10 mouse cellular contexts compared by ENCODE assay signal in genomic region chr5:34520458-34521209, GRCm38 (mm10). TPM values are rescaled to one million over a fixed set of nuclear protein-coding genes. Genes with fewer than 3 reads are reported as not detected.
DNase-seq lines count a peak whose midpoint lies in the region; ATAC-seq and TF ChIP-seq lines count a peak whose summit lies in the region.
"Had no signal": no experiment of that assay in that cellular context is flagged by ENCODE, and none has a peak within 500 bp of the region (broad histone marks: within the 10 kb centered on the region; RNA-seq: fewer than 3 reads in every experiment).

No protein-coding gene starts in this region.

- H3K4me1 ChIP-seq in lung, embryonic 16.5 days (replicated peaks; ENCODE audit: control insufficient read depth, insufficient read depth, low read length): peaks cover 2% of the 10 kb centered on the region; the same call in 1 of the 2 replicates
- H3K4me1 ChIP-seq in lung, postnatal 0 days (ENCODE audit: insufficient read depth, low read depth, low read length): no peaks in the 10 kb centered on the region
- H3K4me1 ChIP-seq: embryonic facial prominence, embryonic 12.5 days had no signal

- H3K9ac ChIP-seq in lung, embryonic 16.5 days (ENCODE audit: low read length): no peak overlapping the region
- H3K9ac ChIP-seq in lung, postnatal 0 days (replicated peaks; ENCODE audit: low read depth): no peak overlapping the region
- H3K9ac ChIP-seq: embryonic facial prominence, embryonic 12.5 days had no signal

- H3K36me3 ChIP-seq in lung, embryonic 16.5 days (ENCODE audit: control insufficient read depth, insufficient read depth, low read length): no peaks in the 10 kb centered on the region
- no peaks in the 10 kb centered on the region for H3K36me3 ChIP-seq in lung, postnatal 0 days (ENCODE audit: insufficient read depth, low read length)
- H3K36me3 ChIP-seq: embryonic facial prominence, embryonic 12.5 days had no signal

- no peak for TF ChIP-seq EP300 in lung, postnatal 0 days (IDR thresholded peaks at IDR 0.05)

- no peak overlapping the region for H3K4me3 ChIP-seq in lung, embryonic 16.5 days (ENCODE audit: low read length)
- H3K4me3 ChIP-seq in lung, postnatal 0 days (ENCODE audit: low read depth, low read length): no peak overlapping the region
- H3K4me3 ChIP-seq: embryonic facial prominence, embryonic 12.5 days had no signal

- 41% methylated on average over 11 of the region's 11 CpGs for WGBS in lung, embryonic 16.5 days
- 41% methylated on average over 11 of the region's 11 CpGs for WGBS in lung, postnatal 0 days

- H3K9me3 ChIP-seq in lung, embryonic 16.5 days (ENCODE audit: control insufficient read depth, low read length): no peaks in the 10 kb centered on the region
- H3K9me3 ChIP-seq in lung, postnatal 0 days (ENCODE audit: low read length): no peaks in the 10 kb centered on the region
- H3K9me3 ChIP-seq: embryonic facial prominence, embryonic 12.5 days had no signal

- no peak overlapping the region for H3K27ac ChIP-seq in lung, embryonic 16.5 days (ENCODE audit: low read length)
- no peak overlapping the region for H3K27ac ChIP-seq in lung, postnatal 0 days (ENCODE audit: low read length)
- H3K27ac ChIP-seq: embryonic facial prominence, embryonic 12.5 days had no signal

- ATAC-seq in lung, embryonic 16.5 days (ENCODE audit: low read depth): peak; percentile 29; the same call in 1 of the 2 replicates
- ATAC-seq in lung, postnatal 0 days: no peak

- no peak overlapping the region for H3K4me2 ChIP-seq in lung, embryonic 16.5 days (ENCODE audit: low read depth, low read length)
- no peak overlapping the region for H3K4me2 ChIP-seq in lung, postnatal 0 days (replicated peaks; ENCODE audit: low read depth, low read length)
- H3K4me2 ChIP-seq: embryonic facial prominence, embryonic 12.5 days had no signal

- no peaks in the 10 kb centered on the region for H3K27me3 ChIP-seq in lung, embryonic 16.5 days (ENCODE audit: control insufficient read depth, insufficient read depth, low read depth, low read length)
- no peaks in the 10 kb centered on the region for H3K27me3 ChIP-seq in lung, postnatal 0 days (replicated peaks; ENCODE audit: insufficient read depth, low read length)

- no peak for DNase-seq in lung, postnatal 0 days (ENCODE audit: low spot score)
- DNase-seq in T-cell, adult 2 months (ENCODE audit: low spot score): peak; percentile 78
- peak; percentile 41 for DNase-seq in lung, postnatal 25 days (ENCODE audit: low spot score)
- DNase-seq in thymus, postnatal 0 days (ENCODE audit: low spot score): peak; percentile 84
- DNase-seq in kidney, adult 8-10 months: no peak
- no peak for DNase-seq in ovary, postnatal 36 days (ENCODE audit: low spot score)
- no peak for DNase-seq in layer of hippocampus, postnatal 36 days
- DNase-seq: midbrain, embryonic 14.5 days had no signal

- TF ChIP-seq CTCF in lung, postnatal 0 days (IDR thresholded peaks at IDR 0.05): no peak

RNA-seq across cellular contexts. Expression of gene Sh3bp2, which starts 5.0 kb away (rescaled TPM):
- 5.9 and 11.0 TPM in 2 replicates for polyA plus RNA-seq in lung, embryonic 16.5 days (2015; fragmentation: Nextera tagmentation; extraction: Ambion mirVana)
- 7.7 and 9.2 TPM in 2 replicates for polyA plus RNA-seq in lung, postnatal 0 days (2015; fragmentation: Nextera tagmentation; extraction: Ambion mirVana)
- 10.5 and 16.2 TPM in 2 replicates for polyA plus RNA-seq in thymus, postnatal 0 days (2015; fragmentation: Nextera tagmentation; extraction: Ambion mirVana)
- total RNA-seq in layer of hippocampus, postnatal 36 days (2021): 1 to 10 TPM; 3.2 to 4.5 TPM

RNA-seq across cellular contexts. Expression of gene Tnip2, which starts 6.8 kb away (rescaled TPM):
- polyA plus RNA-seq in lung, embryonic 16.5 days (2015; fragmentation: Nextera tagmentation; extraction: Ambion mirVana): 23.4 and 27.3 TPM in 2 replicates
- polyA plus RNA-seq in lung, postnatal 0 days (2015; fragmentation: Nextera tagmentation; extraction: Ambion mirVana): 23.3 and 24.2 TPM in 2 replicates
- polyA plus RNA-seq in thymus, postnatal 0 days (2015; fragmentation: Nextera tagmentation; extraction: Ambion mirVana): 11.8 and 17.9 TPM in 2 replicates
- 10 to 100 TPM; 22.5 to 26.3 TPM for total RNA-seq in layer of hippocampus, postnatal 36 days (2021)

RNA-seq across cellular contexts. Expression of gene Add1, which starts 52.8 kb away (rescaled TPM):
- polyA plus RNA-seq in lung, embryonic 16.5 days (2015; fragmentation: Nextera tagmentation; extraction: Ambion mirVana): 201 and 210 TPM in 2 replicates
- polyA plus RNA-seq in lung, postnatal 0 days (2015; fragmentation: Nextera tagmentation; extraction: Ambion mirVana): 135 and 145 TPM in 2 replicates
- polyA plus RNA-seq in thymus, postnatal 0 days (2015; fragmentation: Nextera tagmentation; extraction: Ambion mirVana): 117 TPM in 2 replicates
- 100 to 1,000 TPM; 441 to 450 TPM for total RNA-seq in layer of hippocampus, postnatal 36 days (2021)

Comparison
In these comparisons a context has a peak if more than half of its experiments do, and no peak if none do; other contexts are left out.
1. DNase-seq: peak in T-cell, adult 2 months (single experiment), lung, postnatal 25 days (single experiment) and thymus, postnatal 0 days (single experiment); none in lung, postnatal 0 days (single experiment), kidney, adult 8-10 months (0 of 2), ovary, postnatal 36 days (single experiment) and layer of hippocampus, postnatal 36 days (0 of 2).